Mouse (Mus musculus): ENCODE measurements around the gene Tm7sf3.

DNA sequence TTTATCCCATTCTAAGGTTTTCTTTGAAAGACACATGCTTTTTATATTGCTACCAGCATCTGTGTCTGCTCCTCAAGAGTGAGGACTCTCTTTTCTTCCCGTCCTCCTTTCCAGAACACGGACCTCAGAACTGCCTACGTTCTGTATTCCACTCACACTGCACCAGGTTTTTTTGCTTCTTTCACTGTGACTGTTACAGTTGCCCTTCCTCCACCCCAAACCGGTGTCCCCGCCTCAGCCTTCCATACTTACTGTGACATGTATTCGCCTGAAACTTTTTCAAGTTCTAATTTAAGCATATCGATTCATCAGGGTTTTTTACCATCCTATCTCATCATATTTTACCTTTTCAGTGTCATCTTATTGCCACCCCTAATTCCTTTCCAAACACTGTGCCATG is 64.0 kb downstream of the Tm7sf3 start:
- TF ChIP-seq CTCF (IDR thresholded peaks at IDR 0.05; ENCODE audit: extremely low read depth, insufficient read length, insufficient replicate concordance, low read depth, low read length) (no peak), POLR2A (IDR thresholded peaks at IDR 0.05; ENCODE audit: low read depth, low read length) (no peak)

Data from small intestine, adult 2 months (tissue).